Mouse (Mus musculus) cerebellum, adult 2 months (tissue): ENCODE results near the gene Nudt4.

ENCODE experiments used
- CTCF ChIP-seq: fragments of 200-500 bp; IDR thresholded peaks from 2 replicates; pipeline ENCODE4 v1.5.1; 2011; ENCODE audit warnings: low read depth, mild to moderate bottlenecking, control low read depth, low read length, moderate library complexity, borderline replicate concordance; ENCODE audit not compliant: insufficient read depth
- POLR2A ChIP-seq: fragments of 200-500 bp; IDR thresholded peaks from 2 replicates; pipeline ENCODE4 v1.6.1; 2011; ENCODE audit warnings: low read length, control low read depth, borderline replicate concordance; ENCODE audit not compliant: insufficient read depth

DNA sequence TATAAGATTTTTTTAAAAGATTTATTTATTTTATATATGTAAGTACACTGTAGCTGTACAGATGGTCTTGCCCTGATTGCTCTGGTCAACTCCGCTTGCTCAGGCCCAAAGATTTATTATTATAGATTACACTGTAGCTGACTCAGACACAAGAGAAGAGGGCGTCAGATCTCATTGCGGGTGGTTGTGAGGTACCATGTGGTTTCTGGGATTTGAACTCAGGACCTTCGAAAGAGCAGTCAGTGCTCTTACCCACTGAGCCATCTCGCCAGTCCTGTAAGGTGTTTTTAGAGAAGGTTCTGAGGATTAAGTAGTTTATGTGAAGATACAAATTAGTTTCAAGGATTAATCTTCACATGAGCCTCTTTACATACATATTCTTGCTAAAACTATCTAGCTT is 38.1 kb downstream of the Nudt4 start:
- TF ChIP-seq CTCF: no peak
- TF ChIP-seq POLR2A: no peak
